Mouse (Mus musculus) olfactory bulb, adult 2 months (tissue): Measurements from ENCODE around the gene Nek7. TPM values are rescaled to one million over a fixed set of nuclear protein-coding genes. Genes with fewer than 3 reads are reported as not detected.
A peak's percentile ranks its signal among the peaks of the same experiment; 100 is the strongest.

Experiments used
- H3K27ac ChIP-seq: fragments of 200-500 bp; 2 replicates; pipeline ENCODE4 v1.5.1; 2012; ENCODE audit warnings: low read depth, low read length; ENCODE audit not compliant: insufficient read depth
- H3K4me1 ChIP-seq: fragments of 200-500 bp; 2 replicates; pipeline ENCODE4 v1.6.1; 2012; ENCODE audit warnings: low read length; ENCODE audit not compliant: control insufficient read depth, insufficient read depth
- H3K4me3 ChIP-seq: fragments of 200-500 bp; 2 replicates; pipeline ENCODE4 v1.5.1; 2012; ENCODE audit warnings: mild to moderate bottlenecking, low read depth, low read length, moderate library complexity; ENCODE audit not compliant: insufficient read depth
- CTCF ChIP-seq: fragments of 200-500 bp; IDR thresholded peaks from 2 replicates; pipeline ENCODE4 v1.5.1; 2012; ENCODE audit warnings: low read depth, mild to moderate bottlenecking, low read length, moderate library complexity; ENCODE audit not compliant: insufficient read depth
- POLR2A ChIP-seq: fragments of 200-500 bp; IDR thresholded peaks from 2 replicates; pipeline ENCODE4 v1.6.1; 2012; ENCODE audit warnings: mild to moderate bottlenecking, low read depth, low read length, moderate library complexity; ENCODE audit not compliant: insufficient read depth
- WGBS: fragments of 180-500 bp; shearing (Covaris S2); methylation state at CpG from one replicate; pipeline ENCODE4 v1.1.7; 2018; 5-methylcytosine and 5-hydroxymethylcytosine counted together
- polyA plus RNA-seq: library from polyadenylated mRNA; stranded (reverse); fragments of >200 nt; gene quantifications from 2 replicates; pipeline ENCODE4 v1.2.4, GENCODE M21; 2012; ENCODE audit warnings: low replicate concordance; ENCODE audit not compliant: missing spikeins, insufficient read depth, insufficient read length

Nek7 gene
- polyA plus RNA-seq, 1 experiment = not detected

- WGBS = 91% methylated on average over 3 of the region's 3 CpGs
- no peak overlapping the region for H3K27ac ChIP-seq
- TF ChIP-seq POLR2A = no peak
- TF ChIP-seq CTCF = no peak
- H3K4me3 ChIP-seq = no peak overlapping the region
- H3K4me1 ChIP-seq = no peaks in the 10 kb centered on the region
Measured at GRCm38 (mm10) chr1:138627804-138628203, 7.9 kb upstream of the Nek7 start.

GRCm38 (mm10) chr1:138626288-138626687 lies 6.3 kb upstream of the Nek7 start:
- no peak overlapping the region for H3K27ac ChIP-seq
- no peak overlapping the region for H3K4me3 ChIP-seq
- WGBS = 90% methylated on average over 3 of the region's 3 CpGs
- no peak for TF ChIP-seq POLR2A
- no peak for TF ChIP-seq CTCF
- no peaks in the 10 kb centered on the region for H3K4me1 ChIP-seq

- Histone ChIP-seq H3K4me3 (no peak overlapping the region), H3K27ac (no peak overlapping the region), H3K4me1 (no peaks in the 10 kb centered on the region)
- WGBS = 59% methylated on average over 1 of the region's 1 CpGs
- no peak for TF ChIP-seq POLR2A
- TF ChIP-seq CTCF = no peak
Measured at GRCm38 (mm10) chr1:138623870-138624269, 3.9 kb upstream of the Nek7 start.

GRCm38 (mm10) chr1:138622831-138623230 lies 2.9 kb upstream of the Nek7 start:
- no peak overlapping the region for H3K27ac ChIP-seq
- TF ChIP-seq POLR2A = no peak
- WGBS = 86% methylated on average over 5 of the region's 5 CpGs
- no peaks in the 10 kb centered on the region for H3K4me1 ChIP-seq
- H3K4me3 ChIP-seq = no peak overlapping the region

- H3K27ac ChIP-seq = no peak overlapping the region
- WGBS = 78% methylated on average over 3 of the region's 3 CpGs
- H3K4me3 ChIP-seq = no peak overlapping the region
- no peak for TF ChIP-seq POLR2A
- no peak for TF ChIP-seq CTCF
- no peaks in the 10 kb centered on the region for H3K4me1 ChIP-seq
Measured at GRCm38 (mm10) chr1:138622431-138622830, 2.5 kb upstream of the Nek7 start.

- H3K27ac ChIP-seq = peak overlapping the region; percentile 17; the same call in 1 of the 2 replicates
- no peak for TF ChIP-seq CTCF
- peak; percentile 71 for TF ChIP-seq POLR2A
- under 1% methylated on average over 83 of the region's 83 CpGs for WGBS
- peak overlapping the region; percentile 68 for H3K4me3 ChIP-seq
- peaks cover 8% of the 10 kb centered on the region; the same call in 1 of the 2 replicates for H3K4me1 ChIP-seq
Measured at GRCm38 (mm10) chr1:138619114-138619971, 598 bp downstream of the Nek7 start.

GRCm38 (mm10) chr1:138618012-138618354 lies 2.0 kb downstream of the Nek7 start:
- TF ChIP-seq POLR2A = no peak
- TF ChIP-seq CTCF = no peak

GRCm38 (mm10) chr1:138617279-138618011 lies 2.5 kb downstream of the Nek7 start:
- Histone ChIP-seq H3K27ac (no peak overlapping the region), H3K4me3 (peak overlapping the region; percentile 49), H3K4me1 (peaks cover 8% of the 10 kb centered on the region; the same call in 1 of the 2 replicates)
- TF ChIP-seq CTCF = no peak
- TF ChIP-seq POLR2A = no peak
- 20% methylated on average over 17 of the region's 17 CpGs for WGBS

More at GRCm38 (mm10) chr1:138618012-138618354, 2.0 kb downstream of the Nek7 start:
- Histone ChIP-seq H3K4me1 (peaks cover 8% of the 10 kb centered on the region; the same call in 1 of the 2 replicates), H3K4me3 (peak overlapping the region; percentile 49), H3K27ac (peak overlapping the region; percentile 27)
- WGBS = 4% methylated on average over 11 of the region's 11 CpGs

- 88% methylated on average over 3 of the region's 3 CpGs for WGBS
- TF ChIP-seq CTCF (no peak), POLR2A (no peak)
- Histone ChIP-seq H3K4me1 (peaks cover 8% of the 10 kb centered on the region; the same call in 1 of the 2 replicates), H3K27ac (no peak overlapping the region), H3K4me3 (no peak overlapping the region)
Measured at GRCm38 (mm10) chr1:138615388-138615787, 4.6 kb downstream of the Nek7 start.
